Mouse (Mus musculus) ES-E14 (cell line): ENCODE results near the gene Man1a2. TPM values are rescaled to one million over a fixed set of nuclear protein-coding genes. Genes with fewer than 3 reads are reported as not detected.

Experiments used
- DNase-seq: peaks from one replicate; pipeline ENCODE4 v3.0.0-alpha.2; 2013; ENCODE audit warnings: low read depth, low spot score
- H3K27ac ChIP-seq: 2 replicates; pipeline ENCODE4 v1.5.1; 2012; ENCODE audit warnings: low read depth, mild to moderate bottlenecking, low read length, moderate library complexity, mixed read lengths; ENCODE audit not compliant: poor library complexity, insufficient read depth, severe bottlenecking
- H3K36me3 ChIP-seq: 2 replicates; pipeline ENCODE4 v1.6.1; 2012; ENCODE audit warnings: mild to moderate bottlenecking, low read length, moderate library complexity, mixed read lengths; ENCODE audit not compliant: control insufficient read depth, poor library complexity, insufficient read depth, severe bottlenecking
- H3K4me1 ChIP-seq, 2 experiments: fragments of 150-350 bp in 1 of 2; sonication (generic) in 1 of 2; 2 replicates each; pipeline ENCODE4 v1.6.1; 2012; ENCODE audit warnings: low read length in 2 of 2, mild to moderate bottlenecking in 1 of 2, mixed read lengths in 1 of 2; ENCODE audit not compliant: control insufficient read depth in 2 of 2, insufficient read depth in 2 of 2, poor library complexity in 1 of 2
- H3K4me3 ChIP-seq, 2 experiments: fragments of 150-350 bp in 1 of 2; sonication (generic) in 1 of 2; 2 replicates each; pipeline ENCODE4 v1.5.1; 2012; ENCODE audit warnings: low read length in 2 of 2, low read depth in 1 of 2, mild to moderate bottlenecking in 1 of 2, mixed read lengths in 1 of 2; ENCODE audit not compliant: insufficient read depth in 1 of 2, poor library complexity in 1 of 2, severe bottlenecking in 1 of 2
- H3K9ac ChIP-seq: 2 replicates; pipeline ENCODE4 v1.6.1; 2012; ENCODE audit warnings: low read depth, mild to moderate bottlenecking, low read length, mixed read lengths; ENCODE audit not compliant: poor library complexity, insufficient read depth, severe bottlenecking
- H3K9me3 ChIP-seq: fragments of 150-350 bp; sonication (generic); 2 replicates; pipeline ENCODE4 v1.6.1; 2012; ENCODE audit warnings: low read depth, mild to moderate bottlenecking, low read length; ENCODE audit not compliant: control insufficient read depth, insufficient read depth
- CHD2 ChIP-seq: IDR thresholded peaks from 2 replicates; pipeline ENCODE4 v1.6.1; 2014; ENCODE audit warnings: mild to moderate bottlenecking, low read depth, low read length, inconsistent platforms
- HCFC1 ChIP-seq: IDR thresholded peaks from 2 replicates; pipeline ENCODE4 v1.6.1; 2012; ENCODE audit warnings: low read length, inconsistent platforms, borderline replicate concordance; ENCODE audit not compliant: insufficient read depth
- MAFK ChIP-seq: IDR thresholded peaks from 2 replicates; pipeline ENCODE4 v1.6.1; 2014; ENCODE audit warnings: mild to moderate bottlenecking, low read depth, low read length, inconsistent platforms; ENCODE audit not compliant: insufficient read depth
- ZC3H11A ChIP-seq: IDR thresholded peaks from 2 replicates; pipeline ENCODE4 v1.6.1; 2012; ENCODE audit warnings: low read depth, mild to moderate bottlenecking, inconsistent platforms, low read length, borderline replicate concordance
- ZNF384 ChIP-seq: IDR thresholded peaks from 2 replicates; pipeline ENCODE4 v1.6.1; 2012; ENCODE audit warnings: low read depth, low read length, inconsistent platforms
- in situ Hi-C, 2 experiments: fragments of 600-800 bp; cut with MboI; formaldehyde crosslinking; loops; one replicate each; pipeline ENCODE4 v1.15.1; 2025; ENCODE audit warnings: low sequenced_read_pairs in 2 of 2, inconsistent platforms in 1 of 2; ENCODE audit not compliant: unreplicated experiment in 2 of 2
- total RNA-seq: library from RNA; depleted of rRNA; stranded (reverse); fragments of 300-350 nt; gene quantifications from 2 replicates; pipeline ENCODE4 v1.2.3, GENCODE M21; 2012

Man1a2 gene
- total RNA-seq, 1 experiment, result 55.3 TPM

GRCm38 (mm10) chr3:100678951-100679570 lies 6.2 kb downstream of the Man1a2 start:
- Histone ChIP-seq H3K36me3 (no peaks in the 10 kb centered on the region), H3K9me3 (no peaks in the 10 kb centered on the region), H3K4me3 (no peak overlapping the region), H3K4me1 (peaks cover 6 to 9% of the 10 kb centered on the region in 2 experiments; a peak in 2 of 4 replicates), H3K9ac (no peak overlapping the region), H3K27ac (no peak overlapping the region)
- in situ Hi-C loops, result no loop called here
- DNase-seq, result no peak
- TF ChIP-seq MAFK (no peak), ZNF384 (no peak), CHD2 (no peak), ZC3H11A (no peak)

GRCm38 (mm10) chr3:100675146-100675545 lies 10.2 kb downstream of the Man1a2 start:
- Histone ChIP-seq H3K27ac (no peak overlapping the region), H3K9me3 (no peaks in the 10 kb centered on the region), H3K9ac (no peak overlapping the region), H3K36me3 (no peaks in the 10 kb centered on the region), H3K4me1 (peaks cover 0 to 3% of the 10 kb centered on the region in 2 experiments; a peak in 1 of 4 replicates), H3K4me3 (no peak overlapping the region)
- in situ Hi-C loops, result no loop called here
- TF ChIP-seq MAFK (no peak), ZC3H11A (no peak)
- DNase-seq, result no peak

DNA sequence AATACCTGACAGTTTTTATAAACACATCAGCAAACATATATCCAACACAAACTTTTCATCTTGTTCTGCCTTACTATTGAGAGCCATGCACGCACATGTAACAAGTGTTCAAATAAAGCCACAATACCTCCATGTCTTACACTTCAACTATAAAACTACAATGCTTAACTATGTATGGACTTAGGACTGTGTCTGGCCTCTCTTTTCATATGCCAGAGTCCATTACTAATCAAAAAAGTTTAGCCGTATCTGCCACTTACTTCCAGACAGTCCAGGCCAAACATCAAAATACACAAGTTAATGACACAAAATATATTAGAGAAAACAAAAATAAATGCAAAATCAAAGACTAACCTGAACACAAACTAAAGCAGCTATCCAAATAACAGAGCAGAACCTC lies 14.9 kb downstream of the Man1a2 start:
- no peak for TF ChIP-seq HCFC1
- no peak for TF ChIP-seq CHD2
- no peak for TF ChIP-seq ZC3H11A
- no peak for TF ChIP-seq MAFK
- no peak for TF ChIP-seq ZNF384
- no peak overlapping the region for H3K27ac ChIP-seq
- no peak for DNase-seq
- H3K9ac ChIP-seq, result no peak overlapping the region
- no peaks in the 10 kb centered on the region for H3K9me3 ChIP-seq
- in situ Hi-C loops, result no loop called here
- no peaks in the 10 kb centered on the region for H3K36me3 ChIP-seq
- no peaks in the 10 kb centered on the region for H3K4me1 ChIP-seq
- no peak overlapping the region for H3K4me3 ChIP-seq

DNA sequence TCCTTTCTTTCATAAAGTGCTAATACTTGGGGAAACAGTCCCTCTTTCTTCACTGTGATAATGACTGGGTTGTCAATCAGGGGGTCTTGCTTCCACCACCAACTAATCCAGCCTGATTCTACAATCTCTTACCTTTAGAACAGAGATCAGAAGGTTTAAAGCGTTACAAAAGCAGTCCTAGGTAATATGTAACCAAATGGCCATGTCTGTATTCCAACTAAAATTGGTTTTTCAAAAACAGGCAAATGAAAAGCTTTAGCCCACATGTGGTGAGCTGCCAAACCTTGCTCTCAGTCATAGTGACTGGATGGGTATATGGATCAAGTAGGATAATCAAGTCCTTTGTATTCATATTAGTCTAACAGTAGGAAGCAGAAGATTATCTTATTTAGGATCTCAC lies 32.0 kb downstream of the Man1a2 start:
- Histone ChIP-seq H3K27ac (no peak overlapping the region), H3K9ac (no peak overlapping the region), H3K4me1 (no peaks in the 10 kb centered on the region), H3K9me3 (no peaks in the 10 kb centered on the region), H3K4me3 (no peak overlapping the region), H3K36me3 (no peaks in the 10 kb centered on the region)
- TF ChIP-seq CHD2, result no peak
- no peak for TF ChIP-seq ZNF384
- no peak for TF ChIP-seq ZC3H11A
- no peak for TF ChIP-seq HCFC1
- TF ChIP-seq MAFK, result no peak
- DNase-seq, result no peak
- in situ Hi-C loops, result no loop called here

DNA sequence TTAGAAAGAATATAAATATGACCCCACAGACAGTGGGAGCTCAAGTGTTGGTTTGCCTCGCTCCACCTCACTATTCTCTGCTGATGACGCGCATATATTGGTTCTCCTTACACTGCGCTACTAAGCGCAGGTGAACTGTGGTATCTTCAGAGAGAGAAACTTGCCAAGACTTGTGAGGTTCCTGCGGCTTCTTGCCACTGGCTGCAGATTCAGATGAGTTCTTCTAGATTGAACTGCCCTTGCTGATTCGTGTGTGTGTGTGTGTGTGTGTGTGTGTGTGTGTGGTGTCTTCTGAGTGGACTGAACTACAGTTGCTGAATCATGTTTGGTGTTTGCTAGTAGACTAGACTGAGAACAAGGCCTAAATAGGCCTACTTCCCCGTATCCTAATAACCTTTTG lies 43.7 kb downstream of the Man1a2 start:
- Histone ChIP-seq H3K4me1 (no peaks in the 10 kb centered on the region), H3K9me3 (no peaks in the 10 kb centered on the region), H3K36me3 (no peaks in the 10 kb centered on the region; the same call in 1 of the 2 replicates), H3K9ac (no peak overlapping the region), H3K27ac (no peak overlapping the region), H3K4me3 (no peak overlapping the region)
- in situ Hi-C loops, result no loop called here
- DNase-seq, result no peak
- TF ChIP-seq HCFC1 (no peak), ZNF384 (no peak), CHD2 (no peak), MAFK (no peak), ZC3H11A (no peak)
